Mouse (Mus musculus): Measurements from ENCODE around the gene Hmcn1. TPM values are rescaled to one million over a fixed set of nuclear protein-coding genes. Genes with fewer than 3 reads are reported as not detected.

Gene Hmcn1
- polyA plus RNA-seq, 1 experiment, result 10.2 TPM

DNA sequence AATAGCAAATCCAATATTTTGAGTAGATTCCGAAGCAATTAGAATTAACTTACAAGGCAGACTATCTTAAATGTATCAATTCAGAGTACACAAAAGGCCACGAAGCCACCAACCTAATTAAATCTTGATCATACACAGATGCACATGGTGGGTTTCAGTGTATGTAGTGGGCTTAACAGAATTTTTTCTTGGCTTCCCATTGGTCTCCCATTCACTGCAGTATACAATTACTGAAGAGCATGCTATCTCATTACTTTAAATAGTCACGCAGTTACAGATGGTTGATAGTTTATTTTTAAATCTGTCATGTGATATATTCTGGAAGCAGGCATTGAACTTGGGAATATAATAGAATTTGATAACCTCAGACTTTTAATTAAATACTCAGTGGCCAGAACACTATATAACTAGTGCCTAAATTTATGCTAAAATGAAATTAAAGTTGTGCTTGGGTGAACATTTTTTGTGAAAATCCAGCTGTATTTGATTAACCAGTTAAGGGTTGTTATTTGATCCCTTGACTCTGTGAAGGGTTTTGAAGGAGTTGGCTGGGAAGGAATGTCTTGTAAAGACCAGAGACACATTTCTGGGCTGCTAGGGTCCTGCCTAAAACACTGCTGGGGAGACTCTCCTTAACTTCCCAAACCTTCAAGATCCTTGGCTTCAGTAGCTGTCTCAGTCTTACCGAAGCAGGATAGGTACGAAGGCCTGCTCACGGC lies 455.7 kb downstream of the Hmcn1 start:
- DNase-seq (ENCODE audit: low spot score), result no peak

DNA sequence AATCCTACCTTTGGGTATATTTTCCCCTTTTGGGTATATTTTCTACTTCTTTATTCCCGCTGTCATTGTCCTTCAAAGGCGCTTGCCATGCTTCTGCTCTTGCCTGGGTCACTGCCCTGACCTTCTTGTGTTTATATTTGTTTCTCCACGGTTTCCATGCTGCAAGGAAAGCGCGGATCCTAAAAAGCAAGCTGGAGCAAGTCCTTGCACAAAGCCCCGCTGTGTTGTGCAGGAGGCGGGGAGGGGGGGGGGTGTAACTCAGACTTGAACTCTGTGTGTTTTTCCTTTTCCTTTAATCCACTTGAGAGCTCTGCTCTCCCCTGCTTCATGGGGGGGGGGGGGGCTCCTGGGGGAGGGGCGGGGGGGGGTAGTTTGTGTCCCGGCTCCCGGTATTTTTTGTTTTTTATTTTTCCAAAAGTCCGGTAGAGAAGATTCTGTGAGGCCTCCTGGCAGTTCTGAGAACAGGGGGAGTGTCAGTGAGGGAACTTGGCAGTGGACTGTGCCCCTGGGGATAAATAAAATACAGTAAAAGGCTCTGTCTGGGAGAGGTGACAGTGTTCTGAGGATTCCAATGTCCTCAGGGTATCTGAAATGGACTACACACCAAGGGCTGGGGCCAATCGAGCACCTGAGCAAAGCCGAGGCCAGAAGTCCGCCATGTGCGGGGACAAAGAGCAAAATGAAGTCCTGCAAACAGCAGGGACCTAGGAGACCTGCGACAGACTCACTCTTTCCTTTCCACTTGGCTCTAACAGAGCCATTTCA lies 457.3 kb downstream of the Hmcn1 start:
- DNase-seq (ENCODE audit: low spot score), result no peak

DNA sequence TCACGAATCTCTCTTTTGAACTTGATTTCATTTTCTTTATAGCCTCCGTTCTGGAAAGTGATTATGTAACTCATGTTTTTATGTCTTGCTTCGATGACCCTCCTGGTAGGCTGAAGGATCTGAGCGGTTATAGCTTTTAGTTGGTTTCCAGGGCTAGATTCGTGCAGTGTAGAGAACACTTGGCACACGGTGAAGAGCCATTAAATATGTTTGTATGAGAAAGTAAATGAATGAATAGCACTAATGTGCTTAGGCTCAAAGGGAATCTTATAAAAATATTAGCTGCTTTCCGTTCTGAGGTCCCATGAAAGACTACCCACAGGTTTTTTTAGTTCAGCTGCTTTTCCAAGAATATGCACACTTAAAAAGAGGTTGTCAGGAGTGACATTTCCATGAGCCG lies 458.6 kb downstream of the Hmcn1 start:
- DNase-seq (ENCODE audit: low spot score), result no peak

DNA sequence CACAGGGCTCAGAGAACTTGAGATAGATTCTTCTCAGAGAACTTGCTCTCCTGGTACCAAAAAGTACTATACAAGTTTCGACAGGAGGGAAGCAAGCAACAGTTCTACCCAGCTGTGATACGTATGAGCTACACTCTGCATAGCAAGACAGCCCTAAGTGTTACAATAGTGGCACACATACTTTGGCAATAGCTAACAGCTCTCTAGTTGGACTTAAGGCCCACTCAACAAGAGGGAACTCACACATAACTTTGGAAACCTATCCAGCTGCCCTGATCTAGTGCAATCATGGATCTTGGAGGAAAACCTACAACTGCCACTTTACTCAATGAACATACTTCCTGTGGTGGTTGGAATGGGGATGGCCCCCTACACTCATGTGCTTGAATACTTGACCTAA lies 480.2 kb downstream of the Hmcn1 start:
- DNase-seq (ENCODE audit: low spot score), result no peak

Other genes starting within 250 kb of the Hmcn1 start
- gene Gm47985, start 189.1 kb upstream of the Hmcn1 start, polyA plus RNA-seq (2012; rRNA removed), result not detected in 2 replicates
- not detected in 2 replicates for gene Gm8947, start 198.9 kb upstream of the Hmcn1 start, polyA plus RNA-seq (2012; rRNA removed)
- gene Gm47995, start 205.0 kb upstream of the Hmcn1 start, polyA plus RNA-seq (2012; rRNA removed), result not detected in 2 replicates
- not detected in 2 replicates for gene 3110040M04Rik, start 210.7 kb upstream of the Hmcn1 start, polyA plus RNA-seq (2012; rRNA removed)
- gene Gm47996, start 216.7 kb upstream of the Hmcn1 start, polyA plus RNA-seq (2012; rRNA removed), result not detected in 2 replicates

All from urinary bladder, adult 2 months (tissue).